Mouse (Mus musculus) A20 (cell line): ENCODE measurements around the gene Agtr2.
"Not testable (repeated sequence)": the region's sequence is repeated elsewhere in the genome, so short reads cannot be mapped to it uniquely, and the experiment has no call there.

Experiments
- DNase-seq: peaks from one replicate; pipeline ENCODE4 v3.0.0-alpha.2; 2011; ENCODE audit warnings: low read depth, low spot score

Gene Agtr2

GRCm38 (mm10) chrX:21484414-21484813, at the start of gene Agtr2:
TSS of gene Agtr2 (plus strand) at chrX:21484544.
- DNase-seq = no peak

GRCm38 (mm10) chrX:21452519-21452918, 31.8 kb upstream of the Agtr2 start:
- DNase-seq = no peak

GRCm38 (mm10) chrX:21488111-21488510, 3.8 kb downstream of the Agtr2 start:
- DNase-seq = no peak

- DNase-seq = no peak
These were observed 15.9 kb downstream of the Agtr2 start for GRCm38 (mm10) chrX:21500242-21500641.

GRCm38 (mm10) chrX:21507333-21507732, 23.0 kb downstream of the Agtr2 start:
- DNase-seq = not testable (repeated sequence)

- DNase-seq = no peak
These were observed 38.2 kb downstream of the Agtr2 start for GRCm38 (mm10) chrX:21522590-21522989.
